Mouse (Mus musculus) spleen, embryonic (tissue): Measurements from ENCODE around the gene Aig1.

Source experiments
- CTCF ChIA-PET: fragments of 350-600 bp; sonication (Branson Sonifier 250); formaldehyde crosslinking; loops from one replicate; lab custom pipeline; 2022; lab: Charles Lee

Gene Aig1

GRCm38 (mm10) chr10:13782235-13782757, 86.5 kb downstream of the Aig1 start:
- CTCF ChIA-PET = no interaction called here

GRCm38 (mm10) chr10:13776014-13776413, 92.8 kb downstream of the Aig1 start:
- CTCF ChIA-PET = no interaction called here

GRCm38 (mm10) chr10:13775411-13775810, 93.4 kb downstream of the Aig1 start:
- CTCF ChIA-PET = no interaction called here

GRCm38 (mm10) chr10:13774910-13775309, 93.9 kb downstream of the Aig1 start:
- CTCF ChIA-PET = no interaction called here

- CTCF ChIA-PET = interaction anchor here (0.6 to 0.7 kb wide), 2 partner anchors 26 to 46 kb away, joined by 7 to 8 read pairs; no protein-coding TSS in a partner anchor
Observed at GRCm38 (mm10) chr10:13770720-13771119, 98.1 kb downstream of the Aig1 start.

- CTCF ChIA-PET = no interaction called here
Observed at GRCm38 (mm10) chr10:13769789-13770188, 99.0 kb downstream of the Aig1 start.

- CTCF ChIA-PET = no interaction called here
Observed at GRCm38 (mm10) chr10:13768866-13769265, 99.9 kb downstream of the Aig1 start.

GRCm38 (mm10) chr10:13767076-13767475, 101.7 kb downstream of the Aig1 start:
- CTCF ChIA-PET = no interaction called here

- CTCF ChIA-PET = no interaction called here
Observed at GRCm38 (mm10) chr10:13763151-13763550, 105.6 kb downstream of the Aig1 start.

- CTCF ChIA-PET = no interaction called here
Observed at GRCm38 (mm10) chr10:13754712-13755111, 114.1 kb downstream of the Aig1 start.

- CTCF ChIA-PET = no interaction called here
Observed at GRCm38 (mm10) chr10:13753777-13754176, 115.0 kb downstream of the Aig1 start.

GRCm38 (mm10) chr10:13739494-13740140, 129.2 kb downstream of the Aig1 start:
- CTCF ChIA-PET = no interaction called here

- CTCF ChIA-PET = no interaction called here
Observed at GRCm38 (mm10) chr10:13730039-13730748, 138.6 kb downstream of the Aig1 start.

GRCm38 (mm10) chr10:13727676-13728075, 141.1 kb downstream of the Aig1 start:
- CTCF ChIA-PET = no interaction called here

GRCm38 (mm10) chr10:13726206-13726605, 142.6 kb downstream of the Aig1 start:
- CTCF ChIA-PET = no interaction called here

GRCm38 (mm10) chr10:13725276-13725675, 143.5 kb downstream of the Aig1 start:
- CTCF ChIA-PET = interaction anchor here (0.6 kb wide), 1 partner anchor 45 kb away, joined by 8 read pairs; no protein-coding TSS in a partner anchor

- CTCF ChIA-PET = no interaction called here
Observed at GRCm38 (mm10) chr10:13716132-13716531, 152.6 kb downstream of the Aig1 start.

GRCm38 (mm10) chr10:13715584-13715983, 153.2 kb downstream of the Aig1 start:
- CTCF ChIA-PET = no interaction called here

GRCm38 (mm10) chr10:13714920-13715293, 153.9 kb downstream of the Aig1 start:
- CTCF ChIA-PET = no interaction called here

- CTCF ChIA-PET = interaction anchor here (0.6 kb wide), 1 partner anchor 1178 kb away, joined by 3 read pairs; no protein-coding TSS in a partner anchor
Observed at GRCm38 (mm10) chr10:13714199-13714919, 154.4 kb downstream of the Aig1 start.

- CTCF ChIA-PET = interaction anchor here (0.6 kb wide), 1 partner anchor 1178 kb away, joined by 3 read pairs; no protein-coding TSS in a partner anchor
Observed at GRCm38 (mm10) chr10:13713711-13714110, 155.1 kb downstream of the Aig1 start.

GRCm38 (mm10) chr10:13713116-13713515, 155.7 kb downstream of the Aig1 start:
- CTCF ChIA-PET = no interaction called here
